ENCODE assay signal across 25 mouse cellular contexts in genomic region chr12:30159788-30160187, GRCm38 (mm10). TPM values are rescaled to one million over a fixed set of nuclear protein-coding genes. Genes with fewer than 3 reads are reported as not detected.
"Had no signal": no experiment of that assay in that cellular context is flagged by ENCODE, and none has a peak within 500 bp of the region (broad histone marks: within the 10 kb centered on the region; RNA-seq: fewer than 3 reads in every experiment).

No protein-coding gene starts in this region.

- DNase-seq: gastrocnemius, postnatal 14 days; gastrocnemius, postnatal 36 days; layer of hippocampus, adult 9-11 months; layer of hippocampus, postnatal 36 days had no signal

- ATAC-seq: intestine, embryonic 16.5 days; liver, embryonic 12.5 days had no signal

- H3K9me3 ChIP-seq: hindbrain, embryonic 12.5 days; kidney, embryonic 15.5 days; limb, embryonic 13.5 days; limb, embryonic 15.5 days; liver, embryonic 12.5 days had no signal

- H3K27ac ChIP-seq: hindbrain, embryonic 12.5 days; hindbrain, embryonic 14.5 days; kidney, embryonic 15.5 days; kidney, postnatal 0 days; limb, embryonic 13.5 days; limb, embryonic 15.5 days; liver, embryonic 12.5 days; liver, embryonic 14.5 days had no signal

- H3K9ac ChIP-seq: forebrain, postnatal 0 days; hindbrain, embryonic 12.5 days; hindbrain, embryonic 14.5 days; kidney, embryonic 15.5 days; limb, embryonic 13.5 days; limb, embryonic 15.5 days; liver, embryonic 12.5 days; liver, embryonic 14.5 days had no signal

- H3K27me3 ChIP-seq: hindbrain, embryonic 12.5 days; kidney, embryonic 15.5 days; limb, embryonic 13.5 days; limb, embryonic 15.5 days; liver, embryonic 12.5 days had no signal

- H3K36me3 ChIP-seq: hindbrain, embryonic 12.5 days; kidney, embryonic 15.5 days; limb, embryonic 13.5 days; limb, embryonic 15.5 days; liver, embryonic 12.5 days had no signal

- H3K4me3 ChIP-seq: hindbrain, embryonic 12.5 days; kidney, embryonic 15.5 days; limb, embryonic 13.5 days; limb, embryonic 15.5 days; liver, embryonic 12.5 days had no signal

- H3K4me2 ChIP-seq: heart, embryonic 11.5 days; hindbrain, embryonic 12.5 days; hindbrain, embryonic 14.5 days; kidney, embryonic 15.5 days; limb, embryonic 13.5 days; limb, embryonic 15.5 days; liver, embryonic 12.5 days had no signal

- H3K4me1 ChIP-seq: hindbrain, embryonic 12.5 days; kidney, embryonic 15.5 days; liver, embryonic 12.5 days had no signal

RNA-seq across cellular contexts. Expression of gene Tpo, which starts 27.4 kb away (rescaled TPM):
- total RNA-seq: forebrain, postnatal 0 days; gastrocnemius, adult 18-20 months; gastrocnemius, adult 8-10 months; gastrocnemius, postnatal 14 days; gastrocnemius, postnatal 36 days; heart, adult 18-20 months; heart, postnatal 36 days; hematopoietic stem cell, adult 5-6 weeks; liver, adult 2 months had no signal
- polyA plus RNA-seq: heart, embryonic 11.5 days; heart, embryonic 14.5 days; hindbrain, embryonic 12.5 days; intestine, embryonic 16.5 days; kidney, adult 2 months; kidney, embryonic 15.5 days; kidney, postnatal 0 days; limb, embryonic 11.5 days; limb, embryonic 13.5 days; limb, embryonic 15.5 days; liver, adult 2 months; liver, embryonic 12.5 days; liver, embryonic 14.5 days; liver, embryonic 16.5 days had no signal
